Mouse (Mus musculus): ENCODE results near the gene Tbc1d16. TPM values are rescaled to one million over a fixed set of nuclear protein-coding genes. Genes with fewer than 3 reads are reported as not detected.

Tbc1d16 gene
- polyA plus RNA-seq, 1 experiment from 2014 or later: 16.1 TPM

DNA sequence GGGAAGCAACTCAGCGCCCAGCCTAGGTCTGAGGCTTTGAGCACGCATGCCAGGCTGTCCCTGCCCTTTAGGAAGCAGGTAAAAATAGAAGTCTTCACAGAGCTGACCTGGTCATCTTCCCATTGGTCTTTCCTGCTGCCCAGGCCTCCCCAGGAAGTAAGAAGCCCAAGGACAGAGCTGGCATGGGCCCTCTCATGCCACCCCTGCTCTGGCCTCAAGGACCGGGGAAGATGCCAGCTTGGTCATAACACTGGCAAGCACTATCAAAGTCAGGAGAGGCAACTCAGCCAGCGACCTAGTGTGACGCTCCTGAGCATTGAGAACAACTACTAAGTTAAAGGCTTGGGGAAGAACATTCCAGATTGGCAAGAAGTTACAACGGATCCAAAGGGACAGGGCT lies 103.8 kb downstream of the Tbc1d16 start:
- peaks cover 52% of the 10 kb centered on the region for H3K4me1 ChIP-seq (replicated peaks)
- H3K9ac ChIP-seq: no peak overlapping the region
- no peak overlapping the region for H3K27ac ChIP-seq
- no peak overlapping the region for H3K4me2 ChIP-seq
- H3K36me3 ChIP-seq: no peaks in the 10 kb centered on the region
- no peak for ATAC-seq (replicated peaks; ENCODE audit: insufficient number of reproducible peaks, insufficient read depth, low FRiP score, low read depth)
- no peaks in the 10 kb centered on the region for H3K9me3 ChIP-seq (replicated peaks)
- no peak overlapping the region for H3K4me3 ChIP-seq
- H3K27me3 ChIP-seq: no peaks in the 10 kb centered on the region
- 81% methylated on average over 6 of the region's 6 CpGs for WGBS

DNA sequence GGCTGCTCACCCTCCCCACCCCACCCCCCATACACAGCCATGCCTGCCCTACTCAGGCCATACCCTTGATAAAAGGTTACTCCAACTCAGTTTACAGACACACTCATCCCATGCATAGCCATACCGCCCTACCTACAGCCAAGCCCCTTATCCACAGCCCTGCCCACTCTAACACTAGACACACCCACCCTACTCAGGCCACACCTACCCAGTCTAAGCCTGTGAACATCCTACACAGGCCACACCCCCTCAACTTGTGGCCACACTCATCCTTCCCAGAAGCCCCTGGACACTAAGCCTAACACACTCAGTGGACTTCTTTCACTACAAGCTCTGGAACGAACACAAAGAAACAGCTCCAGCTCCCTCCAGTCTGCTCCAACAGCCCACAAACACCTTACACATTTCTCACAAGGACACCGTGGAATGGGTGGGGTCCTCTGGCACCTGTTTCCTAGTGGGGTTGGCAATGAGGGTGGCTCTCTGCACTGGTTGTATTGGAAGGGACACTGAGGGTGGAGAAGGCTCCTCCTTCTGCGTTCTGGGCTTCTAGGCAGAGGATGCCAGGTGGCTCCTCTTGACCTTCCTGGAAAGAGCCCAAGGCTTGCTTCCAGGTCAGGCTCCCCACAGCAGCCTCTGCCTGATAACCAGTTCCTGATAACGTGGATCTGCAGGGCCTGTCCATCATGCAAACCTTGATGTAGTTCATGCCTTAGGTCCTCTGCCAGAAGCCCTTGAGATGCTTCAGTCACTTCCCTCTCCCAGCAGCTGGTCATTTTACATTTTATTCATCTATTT lies 104.6 kb downstream of the Tbc1d16 start:
- Histone ChIP-seq H3K4me1 (replicated peaks) (peaks cover 50% of the 10 kb centered on the region), H3K27ac (no peak overlapping the region), H3K4me2 (no peak overlapping the region), H3K4me3 (no peak overlapping the region), H3K36me3 (no peaks in the 10 kb centered on the region), H3K9ac (no peak overlapping the region), H3K27me3 (no peaks in the 10 kb centered on the region), H3K9me3 (replicated peaks) (no peaks in the 10 kb centered on the region)
- 59% methylated on average over 5 of the region's 5 CpGs for WGBS
- no peak for ATAC-seq (replicated peaks; ENCODE audit: insufficient number of reproducible peaks, insufficient read depth, low FRiP score, low read depth)

DNA sequence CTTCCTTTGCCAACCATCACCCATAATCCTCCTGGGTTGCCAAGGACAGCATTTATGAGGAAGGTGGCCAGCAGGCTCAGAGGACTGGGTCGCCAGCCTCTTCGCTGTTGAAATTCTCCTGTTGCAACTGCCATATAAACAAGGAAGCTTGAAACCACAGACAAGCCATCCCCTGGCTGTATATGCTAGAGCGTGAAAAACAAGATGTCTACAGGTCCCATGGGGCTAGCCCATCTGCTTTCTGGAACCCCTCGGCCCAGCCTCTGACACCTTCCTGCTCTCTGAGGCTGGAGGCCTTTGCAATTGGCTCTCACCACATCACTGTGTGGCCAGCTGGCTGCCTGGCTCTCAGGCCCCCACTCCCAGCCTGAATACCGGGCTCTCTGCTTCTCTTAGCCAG lies 105.9 kb downstream of the Tbc1d16 start:
- no peaks in the 10 kb centered on the region for H3K27me3 ChIP-seq
- no peak overlapping the region for H3K4me2 ChIP-seq
- ATAC-seq (replicated peaks; ENCODE audit: insufficient number of reproducible peaks, insufficient read depth, low FRiP score, low read depth): no peak
- no peaks in the 10 kb centered on the region for H3K36me3 ChIP-seq
- no peak overlapping the region for H3K9ac ChIP-seq
- peaks cover 39% of the 10 kb centered on the region for H3K4me1 ChIP-seq (replicated peaks)
- H3K4me3 ChIP-seq: no peak overlapping the region
- 73% methylated on average over 5 of the region's 5 CpGs for WGBS
- H3K27ac ChIP-seq: no peak overlapping the region
- H3K9me3 ChIP-seq (replicated peaks): no peaks in the 10 kb centered on the region

DNA sequence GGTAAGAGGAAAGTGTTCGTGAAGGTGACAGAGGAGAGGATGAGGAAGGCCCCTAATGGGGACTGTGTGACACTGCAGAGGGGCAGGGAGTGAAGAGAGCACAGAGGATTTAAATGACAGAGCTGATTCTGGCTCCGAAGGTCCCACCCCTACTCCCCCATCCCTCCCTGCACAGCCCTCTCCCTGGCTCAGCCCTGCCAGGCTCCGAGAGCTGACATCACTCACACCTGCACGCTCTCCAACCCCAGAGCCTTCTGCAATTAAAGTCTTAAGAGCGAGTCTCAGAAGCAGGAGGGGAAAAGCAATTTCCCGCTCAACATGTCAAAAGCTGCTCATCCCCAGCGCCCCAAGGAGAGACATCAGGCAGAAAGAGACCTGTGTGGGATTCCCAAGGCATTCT lies 109.4 kb downstream of the Tbc1d16 start:
- Histone ChIP-seq H3K4me3 (no peak overlapping the region), H3K27ac (no peak overlapping the region), H3K9ac (no peak overlapping the region), H3K27me3 (0 out of 2 replicates have a peak, but pooled peaks cover 1% of the 10 kb centered on the region), H3K4me1 (replicated peaks) (peaks cover 17% of the 10 kb centered on the region), H3K4me2 (no peak overlapping the region), H3K36me3 (no peaks in the 10 kb centered on the region), H3K9me3 (replicated peaks) (no peaks in the 10 kb centered on the region)
- 37% methylated on average over 7 of the region's 7 CpGs for WGBS
- no peak for ATAC-seq (replicated peaks; ENCODE audit: insufficient number of reproducible peaks, insufficient read depth, low FRiP score, low read depth)

DNA sequence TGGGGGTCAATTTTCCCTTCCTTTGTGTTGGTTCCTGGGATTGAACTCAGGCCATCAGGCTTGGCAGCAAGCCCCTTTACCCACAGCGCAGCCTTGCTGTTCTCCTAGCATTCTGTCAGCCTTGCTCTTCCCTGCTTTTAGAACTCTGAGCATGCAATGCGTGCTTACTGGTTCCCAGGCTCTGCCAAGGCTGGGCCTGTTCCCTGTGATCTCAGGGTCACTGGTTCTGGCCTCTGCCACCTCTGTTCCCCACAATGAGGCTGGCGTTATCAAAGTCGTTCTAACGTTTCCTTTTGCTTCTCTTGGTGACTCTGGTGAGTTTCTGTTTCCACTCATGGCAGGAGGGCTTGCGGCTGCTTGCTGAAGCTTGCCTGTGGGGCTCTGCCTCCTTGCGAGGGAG lies 110.4 kb downstream of the Tbc1d16 start:
- Histone ChIP-seq H3K27me3 (0 out of 2 replicates have a peak, but pooled peaks cover 3% of the 10 kb centered on the region), H3K4me3 (no peak overlapping the region), H3K36me3 (no peaks in the 10 kb centered on the region), H3K4me1 (replicated peaks) (peaks cover 14% of the 10 kb centered on the region), H3K9me3 (replicated peaks) (no peaks in the 10 kb centered on the region), H3K9ac (no peak overlapping the region), H3K4me2 (no peak overlapping the region), H3K27ac (no peak overlapping the region)
- ATAC-seq (replicated peaks; ENCODE audit: insufficient number of reproducible peaks, insufficient read depth, low FRiP score, low read depth): no peak
- 63% methylated on average over 7 of the region's 7 CpGs for WGBS

DNA sequence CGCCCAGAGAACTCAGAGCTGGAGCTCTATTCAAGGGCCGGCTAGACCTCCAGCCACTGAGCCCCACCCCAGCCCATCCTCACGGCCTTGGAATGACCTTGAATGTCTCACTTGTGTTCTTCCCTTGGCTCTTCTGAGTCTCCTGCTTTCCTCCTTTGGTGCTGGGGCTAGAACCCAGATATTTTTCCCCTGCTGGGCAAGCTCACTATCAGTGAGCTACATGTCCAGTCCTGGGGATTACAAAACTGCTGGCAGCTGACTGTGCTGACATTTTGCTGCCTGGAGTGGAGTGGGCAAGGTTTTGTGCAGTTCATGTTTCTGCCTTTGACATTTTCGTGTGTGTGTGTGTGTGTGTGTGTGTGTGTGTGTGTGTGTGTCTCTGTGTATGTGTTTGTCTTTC lies 111.3 kb downstream of the Tbc1d16 start:
- ATAC-seq (replicated peaks; ENCODE audit: insufficient number of reproducible peaks, insufficient read depth, low FRiP score, low read depth): no peak
- 0 out of 2 replicates have a peak overlapping the region, but pooled peaks have one; percentile 22 for H3K27ac ChIP-seq

DNA sequence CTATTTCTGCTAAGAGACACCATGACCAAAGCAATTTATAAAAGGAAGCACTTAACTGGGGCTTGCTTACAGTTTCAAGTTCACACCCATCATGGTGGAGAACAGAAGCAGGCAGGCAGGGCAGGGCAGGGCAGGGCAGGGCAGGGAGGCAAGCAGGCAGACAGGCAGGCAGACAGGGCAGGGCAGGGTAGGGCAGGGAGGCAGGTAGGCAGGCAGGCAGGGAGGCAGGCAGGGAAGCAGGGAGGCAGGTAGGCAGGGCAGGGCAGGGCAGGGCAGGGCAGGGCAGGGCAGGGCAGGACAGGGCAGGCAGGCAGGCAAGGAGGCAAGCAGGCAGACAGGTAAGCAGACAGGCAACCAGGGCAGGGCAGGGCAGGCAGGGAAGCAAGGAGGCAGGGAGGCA lies 115.6 kb downstream of the Tbc1d16 start:
- Histone ChIP-seq H3K27me3 (0 out of 2 replicates have a peak, but pooled peaks cover 3% of the 10 kb centered on the region), H3K9me3 (replicated peaks) (no peaks in the 10 kb centered on the region), H3K4me3 (no peak overlapping the region), H3K36me3 (no peaks in the 10 kb centered on the region), H3K9ac (no peak overlapping the region), H3K27ac (no peak overlapping the region), H3K4me2 (no peak overlapping the region), H3K4me1 (replicated peaks) (peaks cover 5% of the 10 kb centered on the region)
- no peak for ATAC-seq (replicated peaks; ENCODE audit: insufficient number of reproducible peaks, insufficient read depth, low FRiP score, low read depth)

More for the DNA sequence above, 111.3 kb downstream of the Tbc1d16 start:
- Histone ChIP-seq H3K9ac (no peak overlapping the region), H3K4me3 (no peak overlapping the region), H3K36me3 (no peaks in the 10 kb centered on the region), H3K4me1 (replicated peaks) (peaks cover 14% of the 10 kb centered on the region), H3K27me3 (0 out of 2 replicates have a peak, but pooled peaks cover 3% of the 10 kb centered on the region), H3K4me2 (no peak overlapping the region), H3K9me3 (replicated peaks) (no peaks in the 10 kb centered on the region)
- WGBS: 49% methylated on average over 4 of the region's 4 CpGs

DNA sequence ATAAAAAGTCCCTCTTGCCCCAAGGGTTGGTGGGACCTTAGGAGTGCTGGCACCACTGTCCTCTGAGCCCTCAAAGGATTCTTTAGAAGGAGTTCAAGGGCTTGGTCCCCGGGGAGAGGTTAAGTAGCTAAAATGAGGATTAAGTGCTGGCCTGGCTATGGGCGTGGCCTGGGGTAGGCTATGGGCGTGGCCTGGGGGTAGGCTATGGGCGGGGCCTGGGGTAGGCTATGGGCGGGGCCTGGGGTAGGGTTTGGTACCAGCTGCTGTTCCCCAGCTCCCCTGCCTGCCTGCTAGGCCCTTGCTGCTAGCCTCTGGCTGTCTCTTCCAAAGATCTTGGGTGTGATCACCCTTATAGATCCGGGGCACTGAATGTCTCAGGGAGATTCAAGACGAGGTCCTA lies 117.0 kb downstream of the Tbc1d16 start:
- Histone ChIP-seq H3K4me2 (no peak overlapping the region), H3K9me3 (replicated peaks) (no peaks in the 10 kb centered on the region), H3K4me3 (no peak overlapping the region), H3K36me3 (no peaks in the 10 kb centered on the region), H3K4me1 (replicated peaks) (peaks cover 2% of the 10 kb centered on the region), H3K9ac (no peak overlapping the region), H3K27ac (no peak overlapping the region), H3K27me3 (0 out of 2 replicates have a peak, but pooled peaks cover 3% of the 10 kb centered on the region)
- ATAC-seq (replicated peaks; ENCODE audit: insufficient number of reproducible peaks, insufficient read depth, low FRiP score, low read depth): no peak
- WGBS: 15% methylated on average over 7 of the region's 7 CpGs

DNA sequence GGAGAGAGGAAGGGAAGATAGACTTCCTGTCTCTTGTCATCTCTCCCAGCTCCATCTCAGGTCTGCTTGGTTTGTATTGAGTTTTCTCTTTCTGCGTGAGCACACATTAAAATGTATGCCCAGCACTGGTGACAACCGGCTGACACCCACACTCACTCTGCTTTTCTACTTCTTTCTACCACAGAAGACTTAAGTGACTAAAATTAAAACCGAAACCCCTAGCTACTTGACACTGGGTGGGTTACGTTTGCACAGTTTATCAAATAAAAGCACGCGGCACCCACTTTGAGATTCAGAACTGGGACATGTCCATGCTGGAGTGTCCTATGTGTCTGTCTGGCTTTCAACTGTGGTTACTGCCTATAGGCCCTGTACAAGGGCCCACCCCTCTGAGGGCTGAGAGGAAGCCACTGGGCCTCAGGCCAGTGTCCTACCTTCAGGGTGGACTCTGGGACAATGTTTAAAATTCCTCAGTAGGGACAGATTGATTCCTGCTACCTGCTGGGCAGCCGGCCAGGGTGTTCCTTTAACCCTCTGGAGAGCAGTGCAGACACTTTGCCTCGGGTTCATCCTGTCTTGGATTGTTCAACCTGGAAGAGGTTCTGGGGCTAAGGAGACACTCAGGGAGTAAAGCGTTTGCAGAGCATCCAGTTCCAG lies 118.8 kb downstream of the Tbc1d16 start:
- 65% methylated on average over 9 of the region's 9 CpGs for WGBS
- H3K27me3 ChIP-seq: 0 out of 2 replicates have a peak, but pooled peaks cover 3% of the 10 kb centered on the region

DNA sequence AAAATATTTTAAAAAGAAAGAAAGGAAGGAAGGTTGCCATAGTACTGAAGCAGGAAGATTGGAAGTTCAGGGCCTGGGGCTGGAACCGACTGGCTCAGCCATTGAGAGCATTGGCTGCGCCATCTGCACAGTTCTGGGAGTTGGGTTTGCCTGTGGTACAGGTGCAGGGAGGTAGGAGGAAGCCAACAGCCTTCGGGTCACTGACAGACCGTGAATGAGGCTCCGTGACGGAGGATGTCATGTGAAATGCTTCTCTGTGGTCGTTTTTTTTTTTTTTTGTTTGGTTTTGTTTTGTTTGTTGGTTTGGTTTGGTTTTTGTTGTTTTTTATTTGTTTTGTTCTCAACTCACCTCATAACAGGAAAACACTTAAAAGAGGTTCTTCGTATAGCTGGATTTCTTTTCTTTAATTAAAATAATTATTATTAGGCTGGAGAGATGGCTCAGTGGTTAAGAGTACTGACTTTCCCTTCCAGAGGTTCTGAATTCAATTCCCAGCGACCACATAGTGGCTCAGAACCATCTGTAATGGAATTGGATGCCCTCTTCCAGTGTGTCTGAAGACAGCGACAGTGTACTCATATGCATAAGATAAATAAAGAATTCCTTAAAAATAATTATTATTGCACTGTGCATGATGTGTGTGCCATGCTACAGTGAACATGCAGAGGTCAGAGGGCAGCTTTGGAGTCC lies 119.6 kb downstream of the Tbc1d16 start:
- no peak overlapping the region for H3K4me3 ChIP-seq
- H3K4me2 ChIP-seq: no peak overlapping the region
- no peak overlapping the region for H3K27ac ChIP-seq
- no peaks in the 10 kb centered on the region for H3K27me3 ChIP-seq
- no peaks in the 10 kb centered on the region for H3K9me3 ChIP-seq (replicated peaks)
- H3K9ac ChIP-seq: no peak overlapping the region
- H3K4me1 ChIP-seq (replicated peaks): peaks cover 15% of the 10 kb centered on the region
- no peaks in the 10 kb centered on the region for H3K36me3 ChIP-seq
- no peak for ATAC-seq (replicated peaks; ENCODE audit: insufficient number of reproducible peaks, insufficient read depth, low FRiP score, low read depth)
- WGBS: 76% methylated on average over 10 of the region's 10 CpGs

More for the DNA sequence above, 118.8 kb downstream of the Tbc1d16 start:
- H3K9ac ChIP-seq: no peak overlapping the region
- H3K9me3 ChIP-seq (replicated peaks): no peaks in the 10 kb centered on the region
- no peak for ATAC-seq (replicated peaks; ENCODE audit: insufficient number of reproducible peaks, insufficient read depth, low FRiP score, low read depth)
- H3K36me3 ChIP-seq: no peaks in the 10 kb centered on the region
- H3K4me2 ChIP-seq: no peak overlapping the region
- no peak overlapping the region for H3K27ac ChIP-seq
- H3K4me3 ChIP-seq: no peak overlapping the region
- H3K4me1 ChIP-seq (replicated peaks): peaks cover 15% of the 10 kb centered on the region

DNA sequence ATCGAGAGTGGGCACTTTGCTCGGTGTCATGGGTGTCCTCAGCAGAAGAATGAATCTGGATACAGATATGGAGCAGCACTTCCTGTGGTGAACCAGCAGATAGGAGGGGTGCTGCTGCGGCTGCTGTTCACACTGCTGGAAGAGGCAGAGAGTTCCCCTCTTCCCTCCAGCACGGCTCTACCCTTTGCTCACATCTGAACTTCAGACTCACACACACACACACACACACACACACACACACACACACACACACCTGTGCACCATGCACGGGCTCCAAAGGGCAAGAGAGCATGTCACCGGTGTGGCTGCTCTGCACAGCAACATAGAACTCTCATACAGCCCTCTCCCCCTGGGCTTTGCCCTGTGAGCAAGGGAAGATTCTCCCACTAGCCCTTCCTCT lies 122.0 kb downstream of the Tbc1d16 start:
- Histone ChIP-seq H3K36me3 (no peaks in the 10 kb centered on the region), H3K27me3 (no peaks in the 10 kb centered on the region), H3K4me3 (no peak overlapping the region), H3K27ac (0 out of 2 replicates have a peak overlapping the region, but pooled peaks have one; percentile 9), H3K4me2 (peak overlapping the region; percentile 47; the same call in 1 of the 2 replicates), H3K9ac (no peak overlapping the region), H3K9me3 (replicated peaks) (no peaks in the 10 kb centered on the region), H3K4me1 (replicated peaks) (peaks cover 15% of the 10 kb centered on the region)
- ATAC-seq (replicated peaks; ENCODE audit: insufficient number of reproducible peaks, insufficient read depth, low FRiP score, low read depth): 0 out of 2 replicates have a peak, but pooled peaks have one; percentile 7
- WGBS: 23% methylated on average over 6 of the region's 6 CpGs

Data from heart, embryonic 15.5 days (tissue).